Mouse (Mus musculus): Measurements from ENCODE around the gene Cct3.

DNA sequence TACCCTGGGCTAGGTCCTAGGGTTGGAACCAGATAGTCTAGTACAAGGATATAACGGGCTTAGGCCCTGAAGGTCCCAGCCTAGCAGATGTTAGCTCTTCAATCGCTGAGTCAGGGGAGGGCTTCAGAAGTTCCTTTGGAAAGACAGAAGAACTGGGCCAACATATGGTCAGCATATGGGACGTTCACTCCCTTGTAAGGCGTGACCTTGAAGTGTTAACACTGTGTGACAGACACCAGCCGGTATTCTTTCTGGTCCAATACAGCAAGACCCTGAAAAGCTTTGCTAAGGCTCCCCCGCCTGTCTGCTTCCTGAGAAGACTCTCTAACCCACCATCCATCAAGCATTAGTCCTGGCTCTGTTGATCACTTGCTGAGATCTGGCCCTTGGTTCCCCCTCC, 41.0 kb upstream of the Cct3 start:
- TF ChIP-seq POLR2A (IDR thresholded peaks at IDR 0.05; ENCODE audit: borderline replicate concordance, control insufficient read depth, low read depth, low read length) = no peak
- no peak for TF ChIP-seq CTCF (IDR thresholded peaks at IDR 0.05; ENCODE audit: control insufficient read depth, insufficient read depth, low read length)

All from bone marrow, adult 2 months (tissue).